18 mouse cellular contexts compared by ENCODE assay signal in the genomic region with DNA sequence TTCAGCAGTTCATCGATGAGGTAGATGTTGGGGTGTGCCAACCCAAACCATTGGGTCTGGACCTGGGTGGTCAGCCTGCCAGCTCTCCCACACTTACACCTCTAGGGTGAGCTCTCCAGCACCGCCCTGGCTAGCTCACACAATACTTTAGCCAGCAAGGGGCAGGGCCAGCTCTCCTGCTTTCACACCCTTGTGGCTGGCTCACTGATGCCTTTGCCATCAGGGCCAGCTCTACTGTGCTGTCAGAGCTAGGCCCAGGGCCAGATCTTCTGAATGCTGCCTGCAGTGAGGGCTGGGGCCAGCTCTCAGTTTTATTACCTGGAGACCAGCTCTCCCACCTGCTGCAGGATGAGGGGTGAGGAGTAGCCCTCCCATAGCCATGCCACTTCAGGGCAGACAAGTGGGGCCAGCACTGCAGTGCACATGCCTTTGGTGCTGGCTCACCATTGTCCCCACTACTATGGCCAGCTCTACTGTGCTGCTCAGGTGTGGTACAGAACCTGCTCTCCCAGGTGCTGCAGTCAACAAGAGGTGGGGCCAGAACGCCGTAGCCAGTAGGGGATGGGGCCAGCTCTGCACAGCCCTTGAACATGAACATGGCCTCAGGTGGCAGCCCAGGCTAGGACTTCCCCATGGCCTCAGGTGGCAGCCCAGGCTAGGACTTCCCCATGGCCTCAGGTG. TPM values are rescaled to one million over a fixed set of nuclear protein-coding genes. Genes with fewer than 3 reads are reported as not detected.
A peak's percentile ranks its signal among the peaks of the same experiment; 100 is the strongest.
DNase-seq lines count a peak whose midpoint lies in the region; ATAC-seq and TF ChIP-seq lines count a peak whose summit lies in the region.
"Had no signal": no experiment of that assay in that cellular context is flagged by ENCODE, and none has a peak within 500 bp of the region (broad histone marks: within the 10 kb centered on the region; RNA-seq: fewer than 3 reads in every experiment).

No protein-coding gene starts in this region.

- H3K27me3 ChIP-seq in hindbrain, postnatal 0 days (ENCODE audit: insufficient read depth, low read length): no peaks in the 10 kb centered on the region
- H3K27me3 ChIP-seq in hindbrain, embryonic 14.5 days (ENCODE audit: control insufficient read depth, insufficient read depth, low read length): no peaks in the 10 kb centered on the region
- H3K27me3 ChIP-seq: embryonic facial prominence, embryonic 15.5 days; hindbrain, embryonic 13.5 days had no signal

- no peaks in the 10 kb centered on the region for H3K9me3 ChIP-seq in hindbrain, postnatal 0 days (ENCODE audit: low read length)
- H3K9me3 ChIP-seq in hindbrain, embryonic 14.5 days (ENCODE audit: control insufficient read depth, low read length): no peaks in the 10 kb centered on the region
- H3K9me3 ChIP-seq: embryonic facial prominence, embryonic 15.5 days; hindbrain, embryonic 13.5 days; midbrain, embryonic 10.5 days had no signal

- H3K4me1 ChIP-seq in hindbrain, postnatal 0 days (ENCODE audit: insufficient read depth, low read length): no peaks in the 10 kb centered on the region
- H3K4me1 ChIP-seq in hindbrain, embryonic 14.5 days (replicated peaks; ENCODE audit: control insufficient read depth, insufficient read depth, low read length): no peaks in the 10 kb centered on the region
- H3K4me1 ChIP-seq: embryonic facial prominence, embryonic 15.5 days; hindbrain, embryonic 13.5 days had no signal

- no peaks in the 10 kb centered on the region for H3K36me3 ChIP-seq in hindbrain, postnatal 0 days (ENCODE audit: insufficient read depth, low read length)
- no peaks in the 10 kb centered on the region for H3K36me3 ChIP-seq in hindbrain, embryonic 14.5 days (replicated peaks; ENCODE audit: control insufficient read depth, insufficient read depth)
- H3K36me3 ChIP-seq: embryonic facial prominence, embryonic 15.5 days; hindbrain, embryonic 13.5 days; midbrain, embryonic 10.5 days had no signal

- TF ChIP-seq CTCF in hindbrain, postnatal 0 days (IDR thresholded peaks at IDR 0.05; ENCODE audit: low read depth): no peak
- TF ChIP-seq CTCF in layer of hippocampus, adult 2 months (conservative IDR thresholded peaks at IDR 0.05): no peak

- H3K4me3 ChIP-seq in hindbrain, postnatal 0 days (ENCODE audit: low read length): no peak overlapping the region
- no peak overlapping the region for H3K4me3 ChIP-seq in hindbrain, embryonic 14.5 days (replicated peaks; ENCODE audit: low read length)
- H3K4me3 ChIP-seq in layer of hippocampus, adult 2 months: no peak overlapping the region
- H3K4me3 ChIP-seq: embryonic facial prominence, embryonic 15.5 days; hindbrain, embryonic 13.5 days; midbrain, embryonic 10.5 days had no signal

- 78% methylated on average over 4 of the region's 4 CpGs for WGBS in hindbrain, postnatal 0 days
- WGBS in hindbrain, embryonic 14.5 days: 75% methylated on average over 4 of the region's 4 CpGs

- intact Hi-C loops in heart, postnatal 14 days (cut with DNase I): loop anchor here (5.0 to 10.0 kb wide), 2 partner anchors 90 to 213 kb away; partner anchors contain the start of genes Defb29 and H13

- H3K4me2 ChIP-seq in hindbrain, postnatal 0 days (ENCODE audit: low read depth, low read length): no peak overlapping the region
- no peak overlapping the region for H3K4me2 ChIP-seq in hindbrain, embryonic 14.5 days (replicated peaks)
- H3K4me2 ChIP-seq: embryonic facial prominence, embryonic 15.5 days; hindbrain, embryonic 13.5 days had no signal

- peak; percentile 36 for ATAC-seq in hindbrain, postnatal 0 days
- no peak; the same call in 1 of the 2 replicates for ATAC-seq in hindbrain, embryonic 14.5 days (ENCODE audit: low FRiP score)

- peak; percentile 38 for DNase-seq in cerebellum, adult 9-11 months
- DNase-seq in cerebellum, adult 9-10 months: no peak
- DNase-seq in hindbrain, postnatal 0 days (ENCODE audit: low spot score): no peak
- DNase-seq in hindbrain, embryonic 14.5 days (ENCODE audit: low spot score): no peak
- DNase-seq in cerebellum, postnatal 25 days: peak; percentile 61 to 70
- DNase-seq in heart, postnatal 14 days: peak; percentile 33 to 64
- DNase-seq in right cerebral cortex, postnatal 4 days: no peak
- DNase-seq in layer of hippocampus, adult 2 months (ENCODE audit: low spot score in 2 of 2): no peak
- DNase-seq: adrenal gland, postnatal 25 days; kidney, postnatal 36 days; retina, postnatal 1 day had no signal

- H3K27ac ChIP-seq in hindbrain, postnatal 0 days: no peak overlapping the region
- no peak overlapping the region for H3K27ac ChIP-seq in hindbrain, embryonic 14.5 days
- no peak overlapping the region for H3K27ac ChIP-seq in layer of hippocampus, adult 2 months
- H3K27ac ChIP-seq: embryonic facial prominence, embryonic 15.5 days; hindbrain, embryonic 13.5 days; liver, embryonic 14.5 days; midbrain, embryonic 10.5 days had no signal

- H3K9ac ChIP-seq in hindbrain, postnatal 0 days (replicated peaks; ENCODE audit: low read length): no peak overlapping the region
- no peak overlapping the region for H3K9ac ChIP-seq in hindbrain, embryonic 14.5 days
- H3K9ac ChIP-seq: embryonic facial prominence, embryonic 15.5 days; hindbrain, embryonic 13.5 days; liver, embryonic 14.5 days had no signal

RNA-seq across cellular contexts. Expression of gene Defb23, which starts 12.2 kb away (rescaled TPM):
- not detected in 2 replicates for total RNA-seq in hindbrain, postnatal 0 days (2014; rRNA removed)
- not detected in 2 replicates for polyA plus RNA-seq in hindbrain, postnatal 0 days (2015; fragmentation: Nextera tagmentation; extraction: Ambion mirVana)
- polyA plus RNA-seq in hindbrain, embryonic 14.5 days (2014; fragmentation: Nextera tagmentation; extraction: Ambion mirVana): not detected in 2 replicates
- not detected for total RNA-seq in heart, postnatal 14 days (2021)
- total RNA-seq in layer of hippocampus, adult 2 months (2021): not detected
- total RNA-seq: adrenal gland, postnatal 25 days; left cerebral cortex, adult 8-10 months had no signal
- polyA plus RNA-seq: embryonic facial prominence, embryonic 15.5 days; hindbrain, embryonic 13.5 days; liver, embryonic 14.5 days; midbrain, embryonic 10.5 days; neural tube, embryonic 11.5 days had no signal

RNA-seq across cellular contexts. Expression of gene Defb20, which starts 24.6 kb away (rescaled TPM):
- total RNA-seq in hindbrain, postnatal 0 days (2014; rRNA removed): not detected in 2 replicates
- polyA plus RNA-seq in hindbrain, postnatal 0 days (2015; fragmentation: Nextera tagmentation; extraction: Ambion mirVana): not detected in 2 replicates
- polyA plus RNA-seq in hindbrain, embryonic 14.5 days (2014; fragmentation: Nextera tagmentation; extraction: Ambion mirVana): not detected in 2 replicates
- not detected for total RNA-seq in heart, postnatal 14 days (2021)
- total RNA-seq in layer of hippocampus, adult 2 months (2021): not detected
- total RNA-seq: adrenal gland, postnatal 25 days; left cerebral cortex, adult 8-10 months had no signal
- polyA plus RNA-seq: embryonic facial prominence, embryonic 15.5 days; hindbrain, embryonic 13.5 days; liver, embryonic 14.5 days; midbrain, embryonic 10.5 days; neural tube, embryonic 11.5 days; thymus, postnatal 0 days had no signal

RNA-seq across cellular contexts. Expression of gene 6820408C15Rik, which starts 36.9 kb away (rescaled TPM):
- total RNA-seq in hindbrain, postnatal 0 days (2014; rRNA removed): 2.3 and 3.9 TPM in 2 replicates
- 3.6 and 4.0 TPM in 2 replicates for polyA plus RNA-seq in hindbrain, postnatal 0 days (2015; fragmentation: Nextera tagmentation; extraction: Ambion mirVana)
- 2.5 and 3.8 TPM in 2 replicates for polyA plus RNA-seq in hindbrain, embryonic 14.5 days (2014; fragmentation: Nextera tagmentation; extraction: Ambion mirVana)
- total RNA-seq in heart, postnatal 14 days (2021): 1 to 10 TPM; 2.6 to 2.7 TPM
- 1 to 10 TPM; 2.4 to 3.2 TPM for total RNA-seq in layer of hippocampus, adult 2 months (2021)
- total RNA-seq: adrenal gland, postnatal 25 days had no signal

RNA-seq across cellular contexts. Expression of gene Zcchc3, which starts 37.4 kb away (rescaled TPM):
- 17.4 TPM in 2 replicates for total RNA-seq in hindbrain, postnatal 0 days (2014; rRNA removed)
- polyA plus RNA-seq in hindbrain, postnatal 0 days (2015; fragmentation: Nextera tagmentation; extraction: Ambion mirVana): 15.8 and 16.1 TPM in 2 replicates
- polyA plus RNA-seq in hindbrain, embryonic 14.5 days (2014; fragmentation: Nextera tagmentation; extraction: Ambion mirVana): 16.5 and 17.2 TPM in 2 replicates
- 10 to 100 TPM; 12.0 TPM for total RNA-seq in heart, postnatal 14 days (2021)
- total RNA-seq in layer of hippocampus, adult 2 months (2021): 10 to 100 TPM in 1 of 2 experiments, 1 to 10 TPM in 1; 9.9 to 10.1 TPM

RNA-seq across cellular contexts. Expression of gene Defb22, which starts 37.7 kb away (rescaled TPM):
- total RNA-seq in hindbrain, postnatal 0 days (2014; rRNA removed): not detected in 2 replicates
- polyA plus RNA-seq in hindbrain, postnatal 0 days (2015; fragmentation: Nextera tagmentation; extraction: Ambion mirVana): not detected in 2 replicates
- polyA plus RNA-seq in hindbrain, embryonic 14.5 days (2014; fragmentation: Nextera tagmentation; extraction: Ambion mirVana): not detected in 2 replicates
- total RNA-seq in heart, postnatal 14 days (2021): not detected
- not detected for total RNA-seq in layer of hippocampus, adult 2 months (2021)
- total RNA-seq: adrenal gland, postnatal 25 days; left cerebral cortex, adult 8-10 months had no signal
- polyA plus RNA-seq: embryonic facial prominence, embryonic 15.5 days; hindbrain, embryonic 13.5 days; liver, embryonic 14.5 days; midbrain, embryonic 10.5 days; neural tube, embryonic 11.5 days; thymus, postnatal 0 days had no signal

Comparison
In these comparisons a context has a peak if more than half of its experiments do, and no peak if none do; other contexts are left out.
1. DNase-seq: peak in cerebellum, adult 9-11 months (single experiment), cerebellum, postnatal 25 days (2 of 2) and heart, postnatal 14 days (2 of 2); none in cerebellum, adult 9-10 months (single experiment), hindbrain, postnatal 0 days (single experiment), hindbrain, embryonic 14.5 days (single experiment), right cerebral cortex, postnatal 4 days (single experiment) and layer of hippocampus, adult 2 months (0 of 2).